Mouse (Mus musculus) T-helper 17 cell (primary cell): Measurements from ENCODE around the gene Rab3a.

ENCODE experiments used
- in situ Hi-C, 2 experiments: fragments of 300-600 bp; cut with MboI, MseI; formaldehyde crosslinking; loops; 1 replicate in 1 of 2; 2 replicates in 1 of 2; pipeline ENCODE4 v1.15.1; 2025; ENCODE audit warnings: high pct_unique_total_duplicates in 2 of 2

The Rab3a gene

DNA sequence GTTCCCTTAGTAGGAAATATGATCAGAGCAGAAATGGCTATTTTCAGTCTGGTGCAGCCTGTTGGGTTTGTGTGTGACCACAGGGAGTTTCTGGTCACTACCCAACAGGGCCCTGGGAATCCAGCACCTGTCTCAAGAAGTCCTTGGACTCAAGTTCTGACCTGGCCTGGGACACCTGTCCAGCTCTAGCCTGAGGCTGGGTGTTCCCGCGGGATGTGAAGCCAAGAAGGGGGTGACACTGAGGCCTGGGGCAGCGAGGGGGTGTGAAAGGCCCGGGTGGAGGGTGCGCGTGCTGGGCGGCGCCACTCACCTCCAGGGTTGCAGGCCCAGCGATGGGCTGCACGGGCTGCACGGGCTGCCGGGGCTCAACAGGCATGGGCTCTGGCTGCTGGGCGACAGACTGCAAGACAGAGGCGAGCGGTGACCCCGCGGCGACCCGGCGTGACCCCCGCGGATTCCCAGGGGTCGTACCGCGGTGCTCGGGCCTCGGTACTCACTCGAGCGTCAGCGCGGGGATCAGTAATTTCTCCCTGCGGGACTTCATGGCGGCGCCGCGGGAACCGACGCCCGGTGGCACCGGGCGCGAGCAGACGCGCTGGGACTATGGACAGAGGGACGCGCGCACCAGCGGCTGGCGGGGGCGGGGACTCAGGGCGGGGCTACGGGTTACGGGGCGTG is 42.1 kb downstream of the Rab3a start:
- in situ Hi-C loops, result loop anchor here (10.0 kb wide), 2 partner anchors 668 to 1538 kb away; partner anchors contain the start of genes Abhd8 (in 1 of the 2), Dda1 (in 1 of the 2) and Mrpl34 (in 1 of the 2)

DNA sequence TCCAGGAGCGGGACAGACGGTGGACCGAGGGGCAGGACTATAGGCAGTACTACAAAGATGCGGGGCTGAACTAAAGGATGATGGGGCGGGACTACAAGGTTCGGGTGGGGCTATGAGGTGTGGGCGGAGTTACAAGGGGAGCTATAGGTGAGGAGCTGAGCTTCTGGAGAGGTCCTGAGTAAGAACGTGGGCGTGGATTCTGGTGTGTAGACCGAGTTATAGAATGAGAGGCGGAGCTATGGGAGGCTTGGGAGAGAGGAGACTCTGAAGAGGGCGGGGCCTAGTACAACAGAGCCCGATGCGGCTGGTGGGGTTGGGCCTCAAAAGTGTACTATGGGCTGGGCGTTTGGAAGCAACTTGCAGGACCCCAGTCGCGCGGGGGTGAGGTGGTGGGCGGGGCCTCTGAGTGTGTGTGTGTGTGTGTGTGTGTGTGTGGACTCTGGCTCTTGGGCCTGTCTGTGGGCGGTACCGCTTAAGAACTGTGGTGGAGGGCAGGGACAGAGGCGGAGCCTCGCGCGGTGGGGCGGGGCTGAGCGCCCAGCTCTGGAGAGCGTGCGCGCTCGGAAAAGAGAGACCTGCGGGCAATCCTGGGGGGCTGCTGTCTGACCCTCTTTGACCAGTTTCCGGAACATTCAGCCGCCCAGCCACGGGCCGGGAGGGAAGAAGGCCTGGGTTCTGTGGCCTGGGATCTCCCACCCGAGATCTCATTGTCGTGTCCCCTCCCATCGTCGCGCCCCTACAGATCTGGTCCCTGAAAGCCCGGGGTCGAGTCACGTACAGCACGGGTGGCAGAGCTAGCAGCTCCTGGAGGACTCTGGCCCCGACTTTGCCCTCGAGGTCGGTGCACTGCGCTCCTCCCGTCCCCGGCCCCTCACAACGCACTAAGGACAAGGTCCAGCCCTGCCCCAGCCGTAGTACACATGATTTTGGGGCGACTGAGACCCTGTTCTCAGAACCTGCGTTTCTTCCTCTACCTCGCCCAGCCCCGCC is 42.9 kb downstream of the Rab3a start:
- in situ Hi-C loops, result loop anchor here (10.0 kb wide), 2 partner anchors 667 to 1537 kb away; partner anchors contain the start of genes Abhd8 (in 1 of the 2), Dda1 (in 1 of the 2) and Mrpl34 (in 1 of the 2)

DNA sequence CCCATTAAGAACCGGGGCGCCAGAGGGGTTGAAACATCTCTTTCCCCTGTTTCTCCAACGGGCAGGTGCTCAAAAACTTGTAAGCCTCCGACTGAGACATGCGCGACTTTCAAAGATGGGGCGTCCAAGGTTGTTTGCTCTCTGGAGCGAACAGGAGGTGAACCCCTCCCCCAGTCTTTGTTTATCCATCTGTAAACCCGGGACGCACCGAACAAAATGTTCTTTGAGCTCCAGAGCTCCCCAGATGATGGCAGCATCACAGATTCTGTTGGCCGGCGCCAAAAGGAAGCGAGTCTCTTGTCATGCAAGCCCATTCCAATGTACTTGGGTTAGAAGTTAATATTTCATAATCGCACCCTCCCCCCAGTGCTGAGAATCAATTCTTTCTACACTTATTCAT is 43.8 kb downstream of the Rab3a start:
- in situ Hi-C loops, result loop anchor here (10.0 kb wide), 2 partner anchors 667 to 1537 kb away; partner anchors contain the start of genes Abhd8 (in 1 of the 2), Dda1 (in 1 of the 2) and Mrpl34 (in 1 of the 2)

DNA sequence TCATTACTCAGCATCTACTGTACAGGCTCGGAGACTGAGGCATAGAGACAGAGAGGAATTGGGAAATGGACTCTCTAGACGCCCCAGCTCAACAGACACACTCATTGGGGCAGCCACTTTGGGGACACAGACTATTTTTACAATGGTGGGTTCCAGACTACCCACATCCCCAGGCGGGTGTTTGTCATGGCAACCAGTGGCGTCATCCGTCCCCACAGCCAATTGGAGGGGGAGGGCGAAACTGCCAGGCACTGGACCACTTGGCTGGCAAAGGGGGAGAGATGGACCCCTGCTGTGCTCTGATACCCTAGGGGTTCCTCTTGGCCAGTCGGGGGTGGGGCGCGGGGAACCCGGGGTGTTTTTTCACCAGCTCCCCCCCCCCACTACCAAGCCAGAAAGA is 46.2 kb downstream of the Rab3a start:
- in situ Hi-C loops, result no loop called here

DNA sequence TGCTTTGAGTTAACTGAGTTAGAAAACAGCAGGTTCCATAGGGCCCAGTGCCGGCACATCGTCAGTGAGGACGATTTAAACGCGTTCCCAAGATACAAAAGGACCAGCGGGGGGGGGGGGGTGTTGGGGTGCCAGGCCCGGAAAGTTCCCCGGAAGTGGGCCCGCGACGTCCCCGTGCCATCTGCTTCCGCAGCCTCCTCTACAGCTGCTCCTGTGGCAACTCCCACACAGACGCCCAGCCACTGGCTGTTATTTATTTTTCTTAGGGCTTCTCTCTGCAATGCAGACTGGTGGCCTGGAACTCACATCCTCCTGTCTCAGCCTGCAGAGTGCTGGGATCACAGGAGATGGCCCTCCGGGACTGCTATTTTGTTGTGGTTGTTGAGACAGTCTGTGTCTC is 46.7 kb downstream of the Rab3a start:
- in situ Hi-C loops, result no loop called here

DNA sequence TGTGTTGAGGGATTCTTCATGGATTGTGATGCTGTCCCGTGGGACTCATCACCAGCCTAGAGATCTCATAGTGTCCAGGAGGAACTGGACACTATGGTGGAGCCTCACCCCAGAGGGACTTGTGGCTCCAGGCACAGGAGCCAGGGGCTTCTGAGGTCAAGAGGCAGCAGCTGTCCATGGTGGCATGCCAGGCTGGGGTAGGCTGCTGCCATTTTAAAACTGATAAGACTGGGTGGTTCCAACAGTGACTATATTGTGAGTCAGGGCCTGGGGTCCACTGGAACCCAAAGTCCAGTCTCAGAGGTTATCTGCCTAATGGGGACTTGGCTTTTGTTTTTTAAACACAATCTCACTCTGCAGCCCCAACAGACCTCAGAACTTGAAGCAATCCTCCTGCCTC is 47.4 kb downstream of the Rab3a start:
- in situ Hi-C loops, result no loop called here

DNA sequence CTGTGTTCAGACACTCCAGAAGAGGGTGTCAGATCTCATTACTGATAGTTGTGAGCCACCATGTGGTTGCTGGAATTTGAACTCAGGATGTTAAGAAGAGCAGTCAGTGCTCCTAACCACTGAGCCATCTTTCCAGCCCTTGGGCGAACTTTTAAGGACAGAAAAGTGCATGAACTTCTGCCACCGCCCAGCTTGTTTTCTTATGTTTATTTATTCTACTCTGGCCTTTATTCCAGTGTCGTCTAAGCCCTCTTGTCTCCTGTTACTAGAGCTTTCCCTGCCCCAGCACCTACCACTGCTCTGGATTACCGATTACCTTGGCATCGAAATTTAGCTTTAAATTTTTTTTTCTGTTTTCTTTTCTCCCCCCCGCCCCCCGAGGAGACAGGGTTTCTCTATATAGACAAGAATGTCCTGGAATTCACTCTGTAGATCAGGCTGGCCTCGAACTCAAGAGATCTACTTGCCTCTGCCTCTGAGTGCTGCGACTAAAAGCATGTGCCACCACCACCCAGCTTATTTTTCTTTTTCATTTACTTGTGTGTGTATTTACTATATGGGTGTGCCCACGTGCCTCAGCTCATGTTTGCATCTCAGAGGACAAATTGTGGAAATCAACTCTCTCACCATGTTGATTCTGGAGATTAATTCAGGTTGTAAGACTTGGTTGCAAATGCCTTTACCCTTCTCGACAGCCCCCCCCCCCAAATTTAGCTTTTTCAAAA is 48.5 kb downstream of the Rab3a start:
- in situ Hi-C loops, result no loop called here

DNA sequence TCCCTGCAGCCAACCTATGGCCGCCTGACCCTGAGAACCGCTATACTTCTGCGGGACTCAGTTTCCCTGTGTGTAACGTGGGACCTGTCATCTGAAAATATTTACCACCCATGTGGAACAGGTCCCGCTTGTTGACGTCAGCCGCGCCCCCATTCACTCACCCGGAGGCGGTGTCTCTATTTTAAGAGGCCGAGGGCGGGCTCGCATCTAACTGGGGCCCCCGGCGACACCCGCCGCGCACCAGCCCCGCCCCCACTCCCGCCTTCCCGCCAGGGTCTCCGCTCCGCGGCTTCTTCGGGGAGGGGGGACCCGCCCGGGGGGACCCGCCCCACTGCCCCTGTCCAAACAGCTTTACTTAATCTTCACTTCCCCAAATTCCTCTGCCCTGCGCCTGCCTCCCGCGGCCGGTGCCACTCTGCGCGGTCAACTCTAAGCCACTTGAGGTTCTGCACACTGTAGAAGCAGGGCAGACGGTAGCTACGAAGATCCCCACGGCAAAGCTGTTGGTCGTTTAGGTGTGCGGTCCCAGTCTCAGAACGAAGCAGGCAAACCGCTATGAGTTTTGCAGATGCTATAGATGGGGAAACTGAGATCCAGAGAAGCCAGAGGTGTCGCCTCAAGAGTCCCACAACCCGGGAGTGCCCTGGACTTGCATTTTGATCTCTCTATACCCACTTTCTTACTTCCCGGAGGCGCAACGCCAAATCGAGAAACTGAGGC is 49.4 kb downstream of the Rab3a start:
- in situ Hi-C loops, result no loop called here

DNA sequence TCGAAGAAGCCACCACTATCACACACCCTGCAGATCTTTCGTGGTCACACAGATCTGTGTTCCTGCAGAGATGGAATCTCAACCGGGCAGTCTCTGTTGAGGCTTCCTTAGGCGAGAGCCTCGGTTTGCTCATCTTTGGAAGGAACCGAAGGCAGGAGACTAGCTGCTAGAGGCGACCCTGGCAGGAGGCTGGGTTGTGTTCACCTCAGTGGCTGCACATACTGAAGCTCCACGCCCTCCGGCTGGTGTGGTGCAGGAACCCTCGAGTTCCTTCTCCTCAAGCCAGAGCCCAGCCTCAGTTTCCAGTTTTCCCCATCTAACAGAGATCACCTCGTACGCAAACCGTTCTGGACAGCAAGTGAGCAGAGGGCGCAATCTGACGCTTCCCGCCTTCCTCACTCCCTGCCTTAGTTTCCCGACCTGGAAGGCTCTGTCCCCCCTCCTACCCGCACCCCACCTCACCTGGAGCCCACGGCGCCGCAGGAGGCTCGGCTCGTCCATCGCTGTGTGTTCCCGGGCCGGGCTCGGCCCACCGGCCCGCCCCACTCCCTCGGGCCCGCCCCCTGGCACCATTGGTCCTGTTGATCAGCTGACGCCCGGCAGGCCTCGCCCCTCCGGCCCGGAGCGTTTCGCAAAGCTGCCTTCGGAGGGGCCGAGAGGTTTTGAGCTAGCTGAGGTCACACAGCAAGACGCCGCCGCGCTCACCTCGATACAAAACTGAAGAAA is 50.2 kb downstream of the Rab3a start, which contains the start of gene Mast3:
Gene Mast3 (minus strand): TSS at position 574 of the 726 bp plus-strand sequence.
- in situ Hi-C loops, result no loop called here

DNA sequence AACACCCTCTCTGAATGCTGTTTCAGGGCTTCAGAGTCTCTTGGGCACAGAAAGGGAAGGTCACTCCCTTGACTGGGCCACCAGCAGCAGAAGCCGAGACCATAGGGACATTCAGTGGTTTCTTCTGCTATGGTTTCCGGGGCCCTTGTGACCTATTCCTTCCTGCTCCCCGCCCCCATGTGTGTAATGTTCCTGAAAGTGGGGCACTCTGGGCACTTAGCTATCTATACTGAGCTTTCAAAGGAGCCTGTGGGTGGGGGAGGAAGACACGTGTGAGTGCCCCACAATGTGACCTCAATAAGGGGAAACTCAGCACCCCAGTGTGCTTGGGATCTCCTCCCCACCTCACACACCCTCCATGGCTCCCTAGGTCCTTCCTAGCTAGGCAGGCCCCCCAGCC is 52.1 kb downstream of the Rab3a start:
- in situ Hi-C loops, result no loop called here

DNA sequence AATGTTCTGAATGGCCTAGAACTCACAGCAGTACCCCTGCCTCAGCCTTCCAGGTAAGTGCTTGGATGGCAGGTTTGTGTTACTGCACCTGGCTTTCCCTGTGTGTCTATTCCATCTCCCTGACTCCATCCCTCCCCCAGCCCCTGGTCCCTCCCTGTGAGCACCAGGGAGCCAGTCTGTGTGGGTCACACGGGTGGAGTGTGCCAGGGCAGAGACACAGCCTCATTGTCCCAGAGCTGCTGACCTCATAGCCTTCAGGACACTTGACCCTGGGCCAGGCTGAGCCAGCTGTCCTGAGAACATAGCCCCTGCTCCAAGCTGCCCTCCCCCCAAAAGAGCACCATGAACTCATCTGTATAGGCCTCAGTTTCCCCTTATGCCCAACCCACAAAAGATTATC is 52.8 kb downstream of the Rab3a start:
- in situ Hi-C loops, result no loop called here

DNA sequence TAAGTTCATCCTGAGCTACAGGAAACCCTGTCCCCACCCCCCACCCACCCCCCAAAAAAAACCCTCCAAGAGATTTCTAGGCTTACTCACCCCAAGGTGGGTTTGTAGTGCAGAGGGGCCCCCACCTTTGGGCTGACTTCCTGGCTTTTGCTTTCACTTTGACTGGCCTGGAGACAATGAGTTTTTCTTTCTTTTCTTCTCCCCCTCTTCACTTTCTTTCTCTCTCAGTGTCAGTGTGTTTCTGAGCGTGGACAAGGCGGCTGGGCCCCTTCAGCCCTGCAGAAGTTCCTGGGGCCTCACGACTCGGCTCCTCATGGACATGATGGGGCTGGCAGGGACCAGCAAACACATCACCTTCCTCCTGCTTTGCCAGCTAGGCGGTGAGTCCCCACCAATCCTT is 53.8 kb downstream of the Rab3a start, which contains the start of gene Il12rb1:
Gene Il12rb1 (plus strand): TSS at position 211 of the 400 bp plus-strand sequence.
- in situ Hi-C loops, result no loop called here
